Comparison of ENCODE assay signal across 8 mouse cellular contexts in the genomic region with DNA sequence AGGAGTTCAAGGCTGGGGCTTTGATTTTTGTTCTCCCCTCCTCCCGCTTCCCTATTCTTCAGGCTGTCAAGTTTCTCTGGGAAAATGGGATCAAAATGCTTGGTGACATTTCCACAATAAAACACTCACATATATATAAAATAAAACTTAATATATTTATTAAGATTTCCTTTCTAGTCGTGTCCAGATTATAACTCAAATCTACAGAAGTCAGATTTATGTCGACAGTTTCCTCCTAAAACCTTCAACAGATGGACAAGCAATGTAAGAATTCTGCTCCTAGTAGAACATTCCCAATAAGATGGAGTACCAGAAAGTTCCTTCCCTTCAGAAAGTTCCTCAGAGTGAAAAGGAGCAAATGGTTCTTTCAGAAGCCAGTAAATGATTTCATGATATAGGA.
A peak's percentile ranks its signal among the peaks of the same experiment; 100 is the strongest.
DNase-seq lines count a peak whose midpoint lies in the region; ATAC-seq and TF ChIP-seq lines count a peak whose summit lies in the region.

No protein-coding gene starts in this region.

- no peaks in the 10 kb centered on the region for H3K36me3 ChIP-seq in kidney, embryonic 14.5 days (ENCODE audit: control insufficient read depth, insufficient read depth, low read length)
- H3K36me3 ChIP-seq in forebrain, embryonic 11.5 days (ENCODE audit: control insufficient read depth, insufficient read depth, low read length) = no peaks in the 10 kb centered on the region
- H3K36me3 ChIP-seq in intestine, postnatal 0 days (ENCODE audit: control insufficient read depth, insufficient read depth) = no peaks in the 10 kb centered on the region
- H3K36me3 ChIP-seq in neural tube, embryonic 12.5 days = no peaks in the 10 kb centered on the region

- H3K4me3 ChIP-seq in kidney, embryonic 14.5 days (ENCODE audit: low read length) = peak overlapping the region; percentile 52
- peak overlapping the region; percentile 49; the same call in 1 of the 2 replicates for H3K4me3 ChIP-seq in forebrain, embryonic 11.5 days (ENCODE audit: low read depth, low read length)
- peak overlapping the region; percentile 47; the same call in 1 of the 2 replicates for H3K4me3 ChIP-seq in intestine, postnatal 0 days (ENCODE audit: low read depth, low read length)
- H3K4me3 ChIP-seq in neural tube, embryonic 12.5 days = no peak overlapping the region; the same call in 1 of the 2 replicates

- no peak overlapping the region; the same call in 1 of the 2 replicates for H3K9ac ChIP-seq in kidney, embryonic 14.5 days (ENCODE audit: low read depth, low read length)
- peak overlapping the region; percentile 84 for H3K9ac ChIP-seq in forebrain, embryonic 11.5 days (ENCODE audit: low read length)
- no peak overlapping the region for H3K9ac ChIP-seq in intestine, postnatal 0 days (ENCODE audit: low read depth, low read length)
- H3K9ac ChIP-seq in neural tube, embryonic 12.5 days = peak overlapping the region; percentile 75

- DNase-seq in kidney, adult 11 months = no peak
- no peak for DNase-seq in forebrain, embryonic 11.5 days (ENCODE audit: low spot score)
- no peak for DNase-seq in layer of hippocampus, postnatal 25 days (ENCODE audit: extremely low spot score in 1 of 2, low spot score in 1 of 2)
- DNase-seq in adipocyte (ENCODE audit: low spot score) = no peak

- H3K4me1 ChIP-seq in kidney, embryonic 14.5 days (ENCODE audit: control insufficient read depth, insufficient read depth, low read length) = no peaks in the 10 kb centered on the region
- no peaks in the 10 kb centered on the region for H3K4me1 ChIP-seq in forebrain, embryonic 11.5 days (replicated peaks; ENCODE audit: control insufficient read depth, insufficient read depth, low read length)
- no peaks in the 10 kb centered on the region; the same call in 1 of the 2 replicates for H3K4me1 ChIP-seq in intestine, postnatal 0 days (replicated peaks; ENCODE audit: control insufficient read depth, insufficient read depth, low read length)
- H3K4me1 ChIP-seq in neural tube, embryonic 12.5 days = no peaks in the 10 kb centered on the region; the same call in 1 of the 2 replicates

- H3K4me2 ChIP-seq in kidney, embryonic 14.5 days (replicated peaks; ENCODE audit: low read depth, low read length) = peak overlapping the region; percentile 51
- peak overlapping the region; percentile 70 for H3K4me2 ChIP-seq in forebrain, embryonic 11.5 days (ENCODE audit: low read depth, low read length, severe bottlenecking)
- peak overlapping the region; percentile 95 for H3K4me2 ChIP-seq in intestine, postnatal 0 days (replicated peaks; ENCODE audit: low read depth)
- peak overlapping the region; percentile 72 for H3K4me2 ChIP-seq in neural tube, embryonic 12.5 days (replicated peaks)

- H3K27me3 ChIP-seq in kidney, embryonic 14.5 days (ENCODE audit: control insufficient read depth, insufficient read depth, low read length) = no peaks in the 10 kb centered on the region
- H3K27me3 ChIP-seq in forebrain, embryonic 11.5 days (ENCODE audit: control insufficient read depth, insufficient read depth, low read length) = no peaks in the 10 kb centered on the region
- H3K27me3 ChIP-seq in intestine, postnatal 0 days (replicated peaks; ENCODE audit: control insufficient read depth, insufficient read depth, low read length) = 0 out of 2 replicates have a peak, but pooled peaks cover 4% of the 10 kb centered on the region
- H3K27me3 ChIP-seq in neural tube, embryonic 12.5 days (replicated peaks) = no peaks in the 10 kb centered on the region

- peaks cover 6% of the 10 kb centered on the region; the same call in 1 of the 2 replicates for H3K9me3 ChIP-seq in kidney, embryonic 14.5 days (ENCODE audit: control insufficient read depth, low read length)
- no peaks in the 10 kb centered on the region for H3K9me3 ChIP-seq in forebrain, embryonic 11.5 days (ENCODE audit: control insufficient read depth, low read length)
- no peaks in the 10 kb centered on the region for H3K9me3 ChIP-seq in intestine, postnatal 0 days (ENCODE audit: control insufficient read depth)
- H3K9me3 ChIP-seq in neural tube, embryonic 12.5 days = peaks cover 4% of the 10 kb centered on the region; the same call in 1 of the 2 replicates

- H3K27ac ChIP-seq in kidney, embryonic 14.5 days (ENCODE audit: low read depth, low read length) = peak overlapping the region; percentile 86; the same call in 1 of the 2 replicates
- no peak overlapping the region for H3K27ac ChIP-seq in forebrain, embryonic 11.5 days (ENCODE audit: low read depth, low read length)
- no peak overlapping the region for H3K27ac ChIP-seq in intestine, postnatal 0 days (ENCODE audit: low read depth, low read length)
- no peak overlapping the region for H3K27ac ChIP-seq in neural tube, embryonic 12.5 days

- no peak for TF ChIP-seq CTCF in intestine, postnatal 0 days (IDR thresholded peaks at IDR 0.05; ENCODE audit: low read depth)

- 33% methylated on average over 3 of the region's 3 CpGs for WGBS in kidney, embryonic 14.5 days
- 39% methylated on average over 3 of the region's 3 CpGs for WGBS in forebrain, embryonic 11.5 days
- WGBS in intestine, postnatal 0 days = 76% methylated on average over 3 of the region's 3 CpGs
- WGBS in neural tube, embryonic 12.5 days = 31% methylated on average over 3 of the region's 3 CpGs

- ATAC-seq in kidney, embryonic 14.5 days (ENCODE audit: low FRiP score, low TSS enrichment) = no peak
- no peak for ATAC-seq in forebrain, embryonic 11.5 days (replicated peaks; ENCODE audit: low FRiP score)
- ATAC-seq in intestine, postnatal 0 days = no peak
- no peak for ATAC-seq in neural tube, embryonic 12.5 days (ENCODE audit: low FRiP score, low read depth)
- ATAC-seq in erythroblast, adult 5-6 weeks (replicated peaks; ENCODE audit: low FRiP score, poor library complexity, severe bottlenecking) = no peak

Comparison
In these comparisons a context has a peak if more than half of its experiments do, and no peak if none do; other contexts are left out.
1. H3K9ac ChIP-seq: peak in forebrain, embryonic 11.5 days (single experiment) and neural tube, embryonic 12.5 days (single experiment); none in kidney, embryonic 14.5 days (single experiment) and intestine, postnatal 0 days (single experiment).
2. Peak in every context shown above with its lines, with median percentiles within 50 percentile points of each other: H3K4me2 ChIP-seq.